Mouse (Mus musculus): ENCODE results near the gene Sf3b6.

- no peak for TF ChIP-seq CTCF (IDR thresholded peaks at IDR 0.05; ENCODE audit: insufficient read depth, low read depth, low read length)
- no peak for TF ChIP-seq POLR2A (IDR thresholded peaks at IDR 0.05; ENCODE audit: insufficient read depth, low read depth, low read length)
Measured at GRCm38 (mm10) chr12:4843741-4844140, 26.4 kb downstream of the Sf3b6 start.
